Mouse (Mus musculus): Measurements from ENCODE around the gene Smoc1. TPM values are rescaled to one million over a fixed set of nuclear protein-coding genes. Genes with fewer than 3 reads are reported as not detected.

Smoc1 gene
- polyA plus RNA-seq, 1 experiment from 2014 or later, result 1.5 TPM

- H3K27ac ChIP-seq (ENCODE audit: low read depth, low read length), result no peak overlapping the region
- ATAC-seq (replicated peaks; ENCODE audit: insufficient number of reproducible peaks, low FRiP score, low TSS enrichment), result no peak
- H3K4me1 ChIP-seq (ENCODE audit: control insufficient read depth, insufficient read depth, low read length), result no peaks in the 10 kb centered on the region
- H3K4me3 ChIP-seq (ENCODE audit: low read depth, low read length), result no peak overlapping the region
- H3K9me3 ChIP-seq (replicated peaks; ENCODE audit: control insufficient read depth, low read length), result no peaks in the 10 kb centered on the region
- no peaks in the 10 kb centered on the region for H3K36me3 ChIP-seq (ENCODE audit: control insufficient read depth, insufficient read depth, low read length)
- H3K9ac ChIP-seq (ENCODE audit: low read depth, low read length), result no peak overlapping the region
- no peaks in the 10 kb centered on the region; the same call in 1 of the 2 replicates for H3K27me3 ChIP-seq (ENCODE audit: control insufficient read depth, insufficient read depth, low read length)
- WGBS (ENCODE audit: insufficient replicate concordance), result 42% methylated on average over 6 of the region's 6 CpGs
- H3K4me2 ChIP-seq, result no peak overlapping the region
Observed at GRCm38 (mm10) chr12:81225966-81226577, 199.5 kb downstream of the Smoc1 start.

DNA sequence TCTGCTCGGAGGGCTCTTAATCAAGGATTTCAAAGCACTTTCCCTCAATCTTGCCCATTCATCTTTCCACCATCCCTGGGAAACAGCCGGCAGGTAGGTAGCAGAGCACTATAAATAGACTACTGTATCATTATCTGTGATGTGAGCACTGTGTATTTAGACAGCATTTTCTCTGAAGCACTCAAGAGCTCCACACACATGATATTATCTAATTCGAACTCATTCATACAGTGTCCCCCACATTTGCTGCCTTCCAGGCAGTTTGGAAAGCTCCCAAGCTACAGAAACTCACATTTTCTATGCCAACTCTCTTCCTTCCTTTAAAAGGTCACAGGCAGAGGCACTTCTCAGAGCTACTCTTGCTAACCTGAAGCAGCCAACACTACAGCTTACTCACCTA is 200.0 kb downstream of the Smoc1 start:
- Histone ChIP-seq H3K4me1 (ENCODE audit: control insufficient read depth, insufficient read depth, low read length) (no peaks in the 10 kb centered on the region), H3K4me3 (ENCODE audit: low read depth, low read length) (no peak overlapping the region), H3K9ac (ENCODE audit: low read depth, low read length) (no peak overlapping the region), H3K27ac (ENCODE audit: low read depth, low read length) (no peak overlapping the region), H3K9me3 (replicated peaks; ENCODE audit: control insufficient read depth, low read length) (no peaks in the 10 kb centered on the region), H3K27me3 (ENCODE audit: control insufficient read depth, insufficient read depth, low read length) (no peaks in the 10 kb centered on the region; the same call in 1 of the 2 replicates), H3K36me3 (ENCODE audit: control insufficient read depth, insufficient read depth, low read length) (no peaks in the 10 kb centered on the region), H3K4me2 (no peak overlapping the region)
- WGBS (ENCODE audit: insufficient replicate concordance), result 52% methylated on average over 3 of the region's 3 CpGs
- ATAC-seq (replicated peaks; ENCODE audit: insufficient number of reproducible peaks, low FRiP score, low TSS enrichment), result no peak

DNA sequence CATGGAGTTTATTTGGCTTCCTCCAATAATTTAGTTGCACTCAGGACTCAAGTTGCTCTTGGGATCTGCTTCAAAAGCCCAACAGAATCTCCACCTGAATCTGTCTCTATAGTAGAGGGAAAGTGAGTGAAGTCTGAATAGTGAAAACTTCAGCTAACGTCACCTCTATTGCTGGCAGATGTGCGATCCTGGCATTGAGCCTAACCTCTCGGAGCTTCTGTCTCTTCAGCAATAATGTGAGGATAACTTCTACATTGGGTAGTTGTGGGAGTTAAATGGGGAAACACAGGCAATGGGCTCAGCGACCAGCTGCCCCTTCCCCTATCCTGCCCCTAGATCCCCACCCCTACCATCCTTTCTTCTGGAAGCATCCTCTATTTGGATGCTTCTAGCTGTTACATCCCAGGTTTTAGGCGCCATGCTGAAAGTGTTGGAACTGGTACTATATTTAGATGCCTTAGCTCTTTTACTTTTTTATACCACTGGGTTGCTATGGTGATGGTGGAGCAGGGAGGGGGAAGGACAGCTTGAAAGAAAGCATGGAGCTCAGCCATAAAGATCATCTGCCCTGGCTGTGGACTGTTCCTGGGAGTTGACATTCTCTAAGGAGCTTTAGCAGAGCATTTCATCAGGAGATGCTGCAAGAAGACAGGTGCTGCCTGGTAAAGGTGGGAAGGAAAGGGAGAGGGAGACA is 201.3 kb downstream of the Smoc1 start:
- H3K4me3 ChIP-seq (ENCODE audit: low read depth, low read length), result no peak overlapping the region
- no peak overlapping the region for H3K4me2 ChIP-seq
- H3K36me3 ChIP-seq (ENCODE audit: control insufficient read depth, insufficient read depth, low read length), result no peaks in the 10 kb centered on the region
- H3K4me1 ChIP-seq (ENCODE audit: control insufficient read depth, insufficient read depth, low read length), result no peaks in the 10 kb centered on the region
- no peaks in the 10 kb centered on the region; the same call in 1 of the 2 replicates for H3K27me3 ChIP-seq (ENCODE audit: control insufficient read depth, insufficient read depth, low read length)
- H3K9me3 ChIP-seq (replicated peaks; ENCODE audit: control insufficient read depth, low read length), result no peaks in the 10 kb centered on the region
- no peak overlapping the region for H3K27ac ChIP-seq (ENCODE audit: low read depth, low read length)
- no peak for ATAC-seq (replicated peaks; ENCODE audit: insufficient number of reproducible peaks, low FRiP score, low TSS enrichment)
- H3K9ac ChIP-seq (ENCODE audit: low read depth, low read length), result no peak overlapping the region
- WGBS (ENCODE audit: insufficient replicate concordance), result 73% methylated on average over 5 of the region's 5 CpGs

DNA sequence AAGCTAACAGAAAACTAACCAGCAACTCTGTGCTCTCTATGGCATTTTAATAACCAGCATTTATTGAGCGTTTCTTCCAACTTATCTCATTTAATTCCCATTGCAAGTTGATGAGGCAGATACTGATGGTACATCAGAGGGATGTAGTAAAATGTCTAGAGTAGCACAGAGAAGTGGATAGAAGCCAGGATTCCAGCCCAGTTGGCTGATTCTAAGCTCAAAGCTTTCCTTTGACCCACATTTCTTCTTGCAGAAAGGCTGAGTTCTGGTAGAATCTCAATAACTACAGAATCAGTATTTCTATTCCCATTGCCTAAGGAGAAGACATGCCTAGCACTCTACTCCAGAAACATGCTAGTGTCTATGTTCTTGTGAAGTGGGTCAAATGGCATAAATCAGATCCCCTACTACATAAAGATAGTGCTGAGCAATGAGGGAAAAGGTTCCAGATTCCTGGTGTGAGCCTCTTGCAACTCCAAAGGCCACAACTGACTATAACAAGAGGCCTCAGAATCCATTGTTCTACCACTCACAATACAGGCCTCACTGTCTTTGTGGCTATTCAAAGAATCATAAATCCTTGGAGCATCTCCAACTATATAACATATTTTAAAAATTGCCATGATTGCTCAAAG is 207.3 kb downstream of the Smoc1 start:
- Histone ChIP-seq H3K9me3 (replicated peaks; ENCODE audit: control insufficient read depth, low read length) (no peaks in the 10 kb centered on the region), H3K36me3 (ENCODE audit: control insufficient read depth, insufficient read depth, low read length) (no peaks in the 10 kb centered on the region), H3K27me3 (ENCODE audit: control insufficient read depth, insufficient read depth, low read length) (0 out of 2 replicates have a peak, but pooled peaks cover 2% of the 10 kb centered on the region), H3K4me2 (no peak overlapping the region), H3K9ac (ENCODE audit: low read depth, low read length) (no peak overlapping the region), H3K27ac (ENCODE audit: low read depth, low read length) (no peak overlapping the region), H3K4me1 (ENCODE audit: control insufficient read depth, insufficient read depth, low read length) (no peaks in the 10 kb centered on the region), H3K4me3 (ENCODE audit: low read depth, low read length) (no peak overlapping the region)
- 62% methylated on average over 1 of the region's 1 CpGs for WGBS (ENCODE audit: insufficient replicate concordance)
- no peak for ATAC-seq (replicated peaks; ENCODE audit: insufficient number of reproducible peaks, low FRiP score, low TSS enrichment)

DNA sequence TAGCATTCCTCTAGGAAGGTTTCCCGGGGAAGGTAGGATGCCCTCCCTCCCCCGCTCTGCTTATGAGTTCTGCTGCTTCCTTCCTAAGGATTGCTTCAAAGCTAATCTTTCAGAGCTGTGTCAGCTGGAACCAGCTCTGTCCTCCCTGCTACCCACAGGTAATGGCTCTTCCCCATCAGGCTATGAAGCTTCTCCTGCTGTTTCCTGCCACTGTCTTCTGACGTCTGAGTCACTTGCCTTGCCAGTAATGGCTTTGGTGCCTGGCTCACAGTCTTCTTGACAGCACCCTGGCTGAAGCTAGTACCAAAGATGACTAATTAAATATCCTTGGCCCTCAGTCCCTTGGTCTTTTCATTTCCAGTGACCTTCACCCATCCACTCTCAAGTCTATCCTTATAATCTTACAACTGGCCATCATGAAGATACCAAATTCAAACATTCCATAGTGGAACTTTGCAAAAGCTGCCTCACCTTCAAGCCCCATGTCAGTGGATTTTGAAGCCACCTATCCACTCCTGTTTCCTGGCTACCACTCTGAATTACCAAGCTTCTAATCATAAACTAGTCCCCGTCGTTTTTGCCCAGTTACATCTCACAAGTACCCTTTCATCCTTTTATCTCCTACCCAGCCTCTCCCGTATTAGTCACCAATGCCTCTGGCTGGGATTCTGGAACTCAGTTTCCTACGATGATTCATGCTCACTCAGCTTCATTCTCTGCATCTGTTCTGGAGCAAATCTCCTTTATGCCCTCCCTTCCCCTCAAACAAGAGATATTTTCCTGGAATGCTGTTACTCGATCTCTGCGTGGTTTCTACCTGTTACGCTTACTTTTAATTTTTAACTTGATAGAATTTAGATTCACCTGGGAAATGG is 209.1 kb downstream of the Smoc1 start:
- 70% methylated on average over 10 of the region's 10 CpGs for WGBS (ENCODE audit: insufficient replicate concordance)
- H3K9me3 ChIP-seq (replicated peaks; ENCODE audit: control insufficient read depth, low read length), result no peaks in the 10 kb centered on the region
- no peak overlapping the region for H3K27ac ChIP-seq (ENCODE audit: low read depth, low read length)
- no peak overlapping the region for H3K4me3 ChIP-seq (ENCODE audit: low read depth, low read length)
- H3K27me3 ChIP-seq (ENCODE audit: control insufficient read depth, insufficient read depth, low read length), result 0 out of 2 replicates have a peak, but pooled peaks cover 2% of the 10 kb centered on the region
- ATAC-seq (replicated peaks; ENCODE audit: insufficient number of reproducible peaks, low FRiP score, low TSS enrichment), result no peak
- H3K4me2 ChIP-seq, result no peak overlapping the region
- no peak overlapping the region for H3K9ac ChIP-seq (ENCODE audit: low read depth, low read length)
- no peaks in the 10 kb centered on the region for H3K36me3 ChIP-seq (ENCODE audit: control insufficient read depth, insufficient read depth, low read length)
- no peaks in the 10 kb centered on the region for H3K4me1 ChIP-seq (ENCODE audit: control insufficient read depth, insufficient read depth, low read length)

Small RNA genes lying within 50 kb of the gene (microRNA-seq; reads per million reads assigned to microRNA genes)
- 2.0 reads per million, percentile 25 among the genes with 10 or more reads in this experiment for gene Mir3067 (ENCODE audit: borderline number of aligned reads)

Other genes with a start within 250 kb of the Smoc1 start
- 17.7 and 20.4 TPM in 2 replicates for gene Susd6, start 236.3 kb upstream of the Smoc1 start, polyA plus RNA-seq (2014; fragmentation: Nextera tagmentation; extraction: Ambion mirVana)
- 215 and 316 TPM in 2 replicates for gene Srsf5, start 81.3 kb upstream of the Smoc1 start, polyA plus RNA-seq (2014; fragmentation: Nextera tagmentation; extraction: Ambion mirVana)
- 0.18 and 0.87 TPM in 2 replicates for gene Slc10a1, start 58.1 kb upstream of the Smoc1 start, polyA plus RNA-seq (2014; fragmentation: Nextera tagmentation; extraction: Ambion mirVana)